Mouse (Mus musculus) C3H10T1/2 (cell line): ENCODE measurements around the gene Hs3st5. TPM values are rescaled to one million over a fixed set of nuclear protein-coding genes. Genes with fewer than 3 reads are reported as not detected.

ENCODE experiments used
- polyA plus RNA-seq, 2 experiments: library from polyadenylated mRNA; unstranded; fragments of >200 nt; fragmentation: generic; extraction: Trizol; gene quantifications; one replicate each; pipeline ENCODE4 v1.2.1; 2012; ENCODE audit warnings: missing spikeins in 2 of 2

The Hs3st5 gene
- under 1 TPM; 0.02 to 0.42 TPM for polyA plus RNA-seq

DNA sequence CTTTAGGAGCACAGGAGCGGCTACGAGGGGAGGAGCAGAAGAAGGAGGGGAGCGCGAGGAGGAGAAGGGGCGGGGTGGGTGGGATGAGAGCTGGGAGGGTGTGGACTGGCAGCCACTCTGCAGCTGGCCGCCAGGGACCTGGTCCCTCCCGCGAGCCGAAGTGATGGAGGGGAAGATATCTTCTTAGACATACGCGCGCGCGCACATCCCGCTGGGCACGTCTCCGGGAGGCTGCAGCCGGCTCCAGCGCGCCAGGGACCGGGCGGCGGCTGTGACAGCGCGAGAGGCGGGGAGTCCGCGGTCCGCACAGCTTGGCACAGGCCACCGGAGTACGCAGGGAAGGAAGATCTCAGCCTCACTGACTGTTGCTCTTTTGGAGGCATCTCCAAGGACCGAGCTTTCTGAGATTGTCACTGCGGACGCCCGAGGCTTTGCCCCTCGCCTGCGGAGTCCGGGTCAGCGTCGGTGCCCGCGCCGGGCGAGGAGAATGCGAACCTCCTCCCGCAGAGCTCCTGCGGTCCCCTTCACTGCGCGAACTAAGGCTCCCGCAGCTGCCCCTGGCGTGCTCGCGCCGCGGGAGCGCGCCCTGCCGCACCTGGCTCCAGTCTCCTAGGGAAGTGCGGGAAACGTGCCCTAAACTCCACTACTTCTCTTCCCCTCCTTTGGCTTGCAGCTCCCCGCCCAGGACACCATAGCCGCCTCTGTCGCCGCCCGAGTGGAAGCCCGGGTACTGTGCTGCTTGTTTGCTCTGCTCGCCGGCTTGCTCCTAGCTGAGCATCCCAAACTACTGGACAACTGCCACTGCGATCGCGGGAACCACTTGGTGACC lies at the start of gene Hs3st5:
Gene Hs3st5 (plus strand): TSS at position 88 of the 829 bp plus-strand sequence.

